Mouse (Mus musculus) G1E (cell line): ENCODE results near the gene Pgc.

ENCODE experiments used
- CTCF ChIP-seq: IDR thresholded peaks from 2 replicates; pipeline ENCODE4 v1.5.1; 2012; ENCODE audit warnings: low read depth, low read length, inconsistent platforms, mixed read lengths
- GATA1 ChIP-seq: IDR thresholded peaks from 2 replicates; pipeline ENCODE4 v1.6.1; 2012; ENCODE audit warnings: borderline replicate concordance, low read length, inconsistent platforms, mixed read lengths

DNA sequence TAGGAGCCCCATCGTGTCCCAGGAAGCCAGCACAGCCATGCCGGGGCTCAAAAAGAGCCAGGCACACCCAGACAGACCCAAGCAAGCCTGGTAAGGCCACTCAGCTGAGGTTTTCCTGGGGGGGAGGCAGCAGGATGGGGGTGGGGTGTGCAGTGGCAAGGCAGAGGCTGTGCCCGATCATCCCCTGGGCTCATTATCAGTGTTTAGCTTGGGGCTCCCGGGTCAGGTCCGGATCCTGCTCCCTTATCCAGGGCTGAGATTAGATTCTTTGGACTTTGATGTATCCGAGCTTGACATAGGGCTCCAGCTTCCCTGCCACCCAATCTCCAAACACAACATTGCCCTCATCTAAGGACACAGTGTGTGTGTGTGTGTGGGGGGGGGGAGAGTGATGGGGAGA lies 14.8 kb upstream of the Pgc start:
- no peak for TF ChIP-seq CTCF
- no peak for TF ChIP-seq GATA1
